Mouse (Mus musculus) spleen, adult 2 months (tissue): Measurements from ENCODE around the gene 5430427O19Rik.

Source experiments
- CTCF ChIP-seq: fragments of 200-500 bp; IDR thresholded peaks from 2 replicates; pipeline ENCODE4 v1.5.1; 2011; ENCODE audit warnings: mild to moderate bottlenecking, inconsistent platforms; ENCODE audit not compliant: insufficient read depth, insufficient read length, insufficient replicate concordance; ENCODE audit errors: extremely low read depth
- POLR2A ChIP-seq: fragments of 200-500 bp; IDR thresholded peaks from 2 replicates; pipeline ENCODE4 v1.6.1; 2011; ENCODE audit warnings: low read depth, low read length, inconsistent platforms

DNA sequence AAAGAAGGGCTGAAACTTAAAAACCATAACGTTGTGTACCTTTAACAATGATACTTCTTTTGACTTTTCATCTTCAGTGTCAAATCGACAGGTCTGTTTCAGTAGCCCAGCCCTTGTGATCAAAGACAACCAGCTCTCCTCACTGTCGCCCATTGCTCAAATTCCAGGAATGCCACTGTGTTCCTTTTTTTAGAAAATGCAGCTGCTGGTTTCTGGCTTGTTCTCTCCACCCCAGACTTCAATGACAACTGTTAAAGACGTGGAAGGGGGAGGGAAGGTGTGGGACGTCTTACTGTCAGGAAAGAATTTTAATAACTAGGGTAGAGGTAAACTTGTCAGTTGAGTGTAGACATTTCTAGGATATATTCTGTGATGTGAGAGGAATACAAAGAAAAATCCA, 16.5 kb downstream of the 5430427O19Rik start:
- TF ChIP-seq CTCF (no peak), POLR2A (no peak)
